Mouse (Mus musculus) heart, embryonic 10.5 days (tissue): ENCODE measurements around the gene Ttbk2. TPM values are rescaled to one million over a fixed set of nuclear protein-coding genes. Genes with fewer than 3 reads are reported as not detected.
A peak's percentile ranks its signal among the peaks of the same experiment; 100 is the strongest.

Experiments used
- DNase-seq: peaks from one replicate; pipeline ENCODE4 v3.0.0-alpha.2; 2017; ENCODE audit warnings: low spot score
- H3K27ac ChIP-seq: fragments of 300-500 bp; sonication (generic); 2 replicates; pipeline ENCODE4 v1.5.1; 2016; ENCODE audit warnings: mild to moderate bottlenecking
- H3K27me3 ChIP-seq: fragments of 300-500 bp; sonication (generic); 2 replicates; pipeline ENCODE4 v1.6.1; 2016; ENCODE audit warnings: mild to moderate bottlenecking; ENCODE audit not compliant: poor library complexity, insufficient read depth, severe bottlenecking
- H3K36me3 ChIP-seq: fragments of 300-500 bp; sonication (generic); 2 replicates; pipeline ENCODE4 v1.6.1; 2016; ENCODE audit warnings: mild to moderate bottlenecking, moderate library complexity
- H3K4me1 ChIP-seq: fragments of 300-500 bp; sonication (generic); 2 replicates; pipeline ENCODE4 v1.6.1; 2016; ENCODE audit warnings: mild to moderate bottlenecking
- H3K4me3 ChIP-seq: fragments of 300-500 bp; sonication (generic); 2 replicates; pipeline ENCODE4 v1.5.1; 2016; ENCODE audit warnings: mild to moderate bottlenecking, moderate library complexity
- H3K9me3 ChIP-seq: fragments of 300-500 bp; sonication (generic); 2 replicates; pipeline ENCODE4 v1.6.1; 2016; ENCODE audit warnings: mild to moderate bottlenecking, moderate library complexity
- whole genome bisulfite sequencing: fragments of 180-500 bp; shearing (Covaris S2); methylation state at CpG from one replicate; pipeline ENCODE4 v1.1.7; 2016; 5-methylcytosine and 5-hydroxymethylcytosine counted together
- polyA plus RNA-seq: library from polyadenylated mRNA; unstranded; fragments of >200 nt; fragmentation: Nextera tagmentation; extraction: Ambion mirVana; gene quantifications from 2 replicates; pipeline ENCODE4 v1.2.1, GENCODE M21; 2016

Ttbk2 gene
- polyA plus RNA-seq, 1 experiment from 2014 or later: 3.2 TPM

DNA sequence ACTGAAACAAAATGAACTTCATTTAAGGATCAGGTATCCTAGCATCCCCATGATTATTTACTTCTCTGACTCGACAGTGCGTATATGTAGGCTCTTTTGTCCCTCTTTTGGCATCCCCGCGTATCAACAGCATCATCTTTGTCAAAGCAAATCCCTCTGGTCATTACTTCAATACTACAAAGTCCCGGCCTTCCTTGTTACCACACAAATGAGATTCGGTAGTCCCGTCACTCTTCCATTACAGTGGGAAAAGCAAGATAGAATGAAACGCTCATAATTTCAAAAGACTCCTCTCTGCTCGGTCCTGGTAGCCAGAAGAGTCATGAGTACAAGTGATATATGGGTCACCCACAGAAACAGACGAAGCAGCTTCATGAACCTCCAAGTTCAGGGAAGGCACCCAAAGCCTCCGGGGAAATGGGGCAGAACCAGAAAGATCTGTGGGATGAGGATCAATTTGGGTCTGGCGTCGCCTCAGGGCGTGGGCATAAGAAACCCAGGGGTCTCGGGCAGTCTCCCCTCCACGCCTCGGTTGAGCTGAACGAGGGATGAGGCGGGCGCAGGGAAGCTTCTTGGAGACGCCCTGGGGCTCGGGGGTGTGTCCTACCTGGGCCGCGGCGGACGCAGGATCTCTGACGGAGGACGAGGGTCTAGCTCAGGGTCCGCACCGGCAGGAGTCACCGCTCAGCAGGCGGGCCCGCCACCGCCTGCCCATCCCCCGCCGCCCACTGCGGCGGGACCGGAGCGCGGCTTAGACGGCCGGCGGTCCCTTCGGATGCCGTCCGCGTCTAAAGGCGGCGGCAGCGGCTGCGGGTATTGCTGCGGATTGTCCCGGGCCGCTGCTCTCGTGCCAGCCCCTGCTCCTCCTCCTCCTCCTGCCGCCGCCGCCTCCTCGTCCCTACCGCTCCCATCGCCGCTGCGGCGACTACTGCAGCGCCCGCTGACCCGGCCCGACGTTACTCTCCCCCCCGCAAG, 668 bp downstream of the Ttbk2 start, which contains the start of gene Cdan1:
TSS of gene Cdan1 (minus strand) at position 680 of the 975 bp plus-strand sequence.
- DNase-seq: peak; percentile 83
- no peaks in the 10 kb centered on the region for H3K9me3 ChIP-seq
- peaks cover 9% of the 10 kb centered on the region for H3K4me1 ChIP-seq
- under 1% methylated on average over 71 of the region's 71 CpGs for WGBS
- H3K4me3 ChIP-seq: peak within 1 kb of the TSS; percentile 96
- H3K36me3 ChIP-seq: no peaks in the 10 kb centered on the region
- no peaks in the 10 kb centered on the region for H3K27me3 ChIP-seq
- peak within 1 kb of the TSS; percentile 89 for H3K27ac ChIP-seq

DNA sequence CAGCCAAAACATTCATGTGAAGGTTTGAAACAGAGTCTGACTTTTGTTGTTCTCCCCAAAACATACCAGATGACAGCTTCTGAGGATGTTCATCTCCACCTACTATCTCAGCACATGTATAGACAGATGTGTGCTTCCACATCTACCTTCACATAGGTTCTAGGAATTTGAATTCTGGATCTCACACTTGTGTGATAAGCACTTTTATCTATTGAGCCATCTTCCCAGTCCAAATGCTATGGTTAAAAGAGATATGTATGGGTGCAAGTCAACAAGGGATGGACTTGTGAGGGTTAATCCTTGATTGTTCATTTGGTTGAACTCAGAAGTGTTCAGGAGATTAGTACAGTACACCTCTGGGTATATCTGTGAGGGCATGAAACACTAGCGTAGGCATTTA, 5.1 kb downstream of the Ttbk2 start:
- Histone ChIP-seq H3K36me3 (no peaks in the 10 kb centered on the region), H3K4me3 (no peak overlapping the region), H3K4me1 (peaks cover 9% of the 10 kb centered on the region), H3K9me3 (no peaks in the 10 kb centered on the region), H3K27me3 (no peaks in the 10 kb centered on the region), H3K27ac (no peak overlapping the region)
- 89% methylated on average over 1 of the region's 1 CpGs for WGBS
- no peak for DNase-seq

DNA sequence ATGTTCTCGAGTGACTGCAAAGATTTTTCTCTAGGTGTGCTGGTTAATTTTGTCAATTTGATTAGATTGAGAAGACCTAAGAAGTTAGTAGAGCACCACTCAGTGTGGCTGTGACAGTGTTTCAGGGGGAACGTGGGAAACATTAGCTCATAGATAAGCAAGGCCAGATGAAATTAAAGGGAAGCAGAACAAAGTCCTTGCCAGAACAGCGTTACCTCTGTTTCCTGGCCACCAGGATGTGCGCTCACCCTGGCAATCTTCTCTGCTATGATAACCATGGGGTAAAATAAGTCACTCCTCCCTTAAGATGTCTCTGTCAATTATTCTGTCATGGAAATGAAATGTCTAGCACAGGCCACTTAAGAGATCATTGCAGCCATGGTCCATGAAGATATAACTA, 6.4 kb downstream of the Ttbk2 start:
- no peak for DNase-seq
- Histone ChIP-seq H3K4me3 (no peak overlapping the region), H3K27me3 (no peaks in the 10 kb centered on the region), H3K4me1 (peaks cover under 1% of the 10 kb centered on the region; the same call in 1 of the 2 replicates), H3K9me3 (no peaks in the 10 kb centered on the region), H3K27ac (no peak overlapping the region), H3K36me3 (no peaks in the 10 kb centered on the region)
- 50% methylated on average over 4 of the region's 4 CpGs for WGBS

DNA sequence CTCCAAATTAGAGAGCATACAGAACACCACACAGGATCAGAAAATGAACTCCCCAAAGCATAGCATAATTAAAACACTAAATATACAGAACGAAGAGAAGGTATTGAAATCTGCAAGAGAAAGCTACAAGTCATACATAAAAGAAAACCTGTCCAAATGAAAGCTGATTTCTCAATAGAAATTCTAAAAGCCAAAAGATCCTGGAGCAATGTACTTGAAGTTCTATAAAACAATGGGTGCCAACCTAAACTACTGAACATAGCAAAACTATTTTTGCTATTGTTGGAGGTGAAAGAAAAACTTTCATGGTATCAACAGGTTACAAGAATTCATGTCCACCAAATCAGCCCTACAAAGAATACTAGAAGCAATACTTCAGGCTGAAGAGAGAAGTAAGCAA, 9.2 kb downstream of the Ttbk2 start:
- Histone ChIP-seq H3K9me3 (no peaks in the 10 kb centered on the region), H3K36me3 (peaks cover 6% of the 10 kb centered on the region; the same call in 1 of the 2 replicates), H3K27me3 (no peaks in the 10 kb centered on the region), H3K4me3 (no peak overlapping the region), H3K4me1 (no peaks in the 10 kb centered on the region), H3K27ac (no peak overlapping the region)
- no peak for DNase-seq
- 78% methylated on average over 1 of the region's 1 CpGs for WGBS

DNA sequence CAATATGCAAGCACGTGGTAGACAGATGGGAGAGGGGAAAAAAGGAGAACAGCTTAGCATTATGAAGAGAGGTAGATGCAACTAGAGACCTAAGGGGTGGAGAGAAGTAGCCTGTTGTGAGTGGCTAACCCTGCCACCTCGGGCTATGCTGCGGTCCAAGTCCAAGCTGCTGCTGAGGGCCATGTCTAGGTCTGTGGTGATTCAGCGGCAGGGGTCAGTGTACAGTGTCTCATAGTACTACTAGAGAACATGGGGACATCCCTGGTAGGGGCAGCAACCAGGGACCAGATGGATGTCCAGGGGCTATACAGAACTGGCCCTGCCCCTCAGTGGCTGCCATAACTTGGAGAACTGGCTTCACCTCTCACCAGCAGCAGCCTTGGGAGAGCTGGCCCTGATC, 15.2 kb downstream of the Ttbk2 start:
- Histone ChIP-seq H3K4me3 (no peak overlapping the region), H3K36me3 (peaks cover 20% of the 10 kb centered on the region), H3K4me1 (no peaks in the 10 kb centered on the region), H3K9me3 (no peaks in the 10 kb centered on the region), H3K27me3 (no peaks in the 10 kb centered on the region), H3K27ac (no peak overlapping the region)
- DNase-seq: no peak
- WGBS: 89% methylated on average over 4 of the region's 4 CpGs

DNA sequence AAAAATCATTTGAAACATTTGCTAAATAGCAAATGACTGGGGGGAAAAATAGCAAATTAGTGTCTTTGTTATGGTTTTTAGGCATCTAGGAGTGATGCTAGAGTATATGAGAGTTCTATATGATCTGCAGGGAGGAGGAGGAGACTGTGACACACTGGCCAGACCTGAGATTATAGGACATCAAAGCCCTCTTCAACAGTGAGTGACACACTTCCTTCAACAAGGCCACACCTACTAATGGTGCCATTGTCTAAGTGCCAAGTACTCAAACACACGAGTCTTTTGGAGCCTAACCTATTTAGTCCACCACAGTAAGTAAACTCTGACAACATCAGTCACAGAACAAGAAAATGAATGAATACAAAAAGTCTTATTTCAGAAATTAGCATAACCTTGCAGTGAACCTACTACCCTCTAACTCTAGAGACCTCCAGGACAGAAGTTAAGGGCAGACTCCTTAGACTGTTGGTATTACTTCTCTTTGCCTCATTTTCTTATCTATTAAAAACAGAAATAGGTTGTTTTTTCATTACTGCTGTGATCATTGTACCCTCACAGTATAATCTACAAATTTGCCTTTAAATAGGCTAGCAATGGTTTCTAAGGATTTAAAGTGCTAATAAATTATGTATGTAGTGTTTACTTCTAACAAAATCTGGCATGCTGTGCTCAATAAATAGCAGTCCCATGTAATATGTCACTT, 23.3 kb downstream of the Ttbk2 start:
- Histone ChIP-seq H3K9me3 (no peaks in the 10 kb centered on the region), H3K36me3 (peaks cover 14% of the 10 kb centered on the region; the same call in 1 of the 2 replicates), H3K4me1 (no peaks in the 10 kb centered on the region), H3K27me3 (no peaks in the 10 kb centered on the region), H3K27ac (no peak overlapping the region), H3K4me3 (no peak overlapping the region)
- 61% methylated on average over 1 of the region's 1 CpGs for WGBS
- DNase-seq: no peak

DNA sequence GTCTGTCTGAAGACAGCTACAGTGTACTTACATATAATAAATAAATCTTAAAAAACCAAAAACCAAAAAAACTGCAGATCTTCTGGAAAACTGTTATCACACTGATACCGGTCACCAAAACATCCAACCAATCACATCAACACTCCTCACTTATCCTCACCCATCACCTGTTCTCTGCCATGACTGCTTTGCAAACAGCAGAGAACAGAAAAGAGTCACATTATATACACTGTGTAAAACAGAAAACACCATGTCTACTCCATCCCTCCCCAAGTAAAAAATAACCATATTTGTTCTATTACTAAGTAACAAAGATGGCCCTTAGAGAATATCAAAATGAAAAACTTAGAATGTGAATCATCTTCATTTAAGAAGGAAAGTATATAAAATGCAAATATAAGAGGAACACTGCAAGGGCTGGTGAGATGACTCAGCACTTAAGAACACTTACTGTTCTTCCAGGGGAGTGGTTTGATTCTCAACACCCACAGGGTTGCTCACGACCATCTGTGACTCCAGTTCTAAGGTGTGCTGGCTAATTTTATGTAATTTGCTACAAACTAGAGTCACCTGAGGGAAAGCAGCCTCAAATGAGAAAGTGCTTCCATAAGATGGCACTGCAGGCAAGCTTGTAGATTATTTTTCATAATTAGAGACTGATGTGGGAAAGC, 80.0 kb downstream of the Ttbk2 start:
- H3K36me3 ChIP-seq: peaks cover 27% of the 10 kb centered on the region
- H3K27me3 ChIP-seq: no peaks in the 10 kb centered on the region
- H3K4me1 ChIP-seq: peaks cover 9% of the 10 kb centered on the region
- no peak overlapping the region for H3K27ac ChIP-seq
- WGBS: 87% methylated on average over 2 of the region's 2 CpGs
- no peaks in the 10 kb centered on the region for H3K9me3 ChIP-seq
- no peak overlapping the region for H3K4me3 ChIP-seq
- no peak for DNase-seq

DNA sequence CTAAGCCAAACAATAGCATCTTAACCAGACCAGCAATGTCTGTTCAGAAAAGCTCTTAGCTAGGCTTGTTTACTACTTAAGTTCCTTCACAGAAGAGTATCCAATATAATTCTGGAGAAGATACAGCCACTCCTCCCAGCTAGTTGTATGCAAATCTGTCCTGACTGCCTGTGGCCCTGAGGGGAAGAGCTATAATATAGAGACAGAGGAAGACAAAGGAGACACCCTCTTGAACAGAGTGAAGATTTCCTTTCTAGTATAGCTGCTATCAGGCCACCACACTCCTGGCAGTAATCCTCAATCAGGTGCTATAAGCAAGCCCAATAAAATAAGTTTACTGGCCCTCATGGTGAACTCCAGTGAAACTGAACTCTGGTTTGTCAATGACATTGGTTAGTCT, 88.5 kb downstream of the Ttbk2 start:
- no peak for DNase-seq
- H3K4me3 ChIP-seq: no peak overlapping the region
- no peak overlapping the region for H3K27ac ChIP-seq
- H3K36me3 ChIP-seq: peaks cover 24% of the 10 kb centered on the region
- no peaks in the 10 kb centered on the region for H3K4me1 ChIP-seq
- H3K27me3 ChIP-seq: no peaks in the 10 kb centered on the region
- H3K9me3 ChIP-seq: no peaks in the 10 kb centered on the region

DNA sequence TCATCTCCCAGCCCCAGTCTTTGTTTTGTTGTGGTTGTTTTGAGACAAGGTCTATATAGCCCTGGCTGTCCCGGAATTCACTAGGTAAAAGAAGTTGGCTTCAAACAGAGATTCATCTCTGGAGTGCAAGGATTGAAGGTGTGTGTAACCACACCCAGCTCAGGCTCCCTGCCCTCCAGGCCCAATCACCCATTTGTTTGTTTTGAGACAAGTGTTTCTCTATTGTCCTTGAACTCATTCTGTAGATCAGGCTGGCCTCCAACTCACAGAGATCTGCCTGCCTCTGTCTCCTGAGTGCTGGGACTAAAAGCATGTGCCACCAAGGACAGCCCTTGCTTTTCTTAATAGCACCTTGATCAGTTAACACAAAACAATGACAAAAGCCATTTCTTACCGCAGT, 102.4 kb downstream of the Ttbk2 start:
- Histone ChIP-seq H3K9me3 (no peaks in the 10 kb centered on the region), H3K27ac (no peak overlapping the region), H3K27me3 (no peaks in the 10 kb centered on the region), H3K36me3 (peaks cover 43% of the 10 kb centered on the region), H3K4me1 (no peaks in the 10 kb centered on the region), H3K4me3 (no peak overlapping the region)
- WGBS: 96% methylated on average over 2 of the region's 2 CpGs
- no peak for DNase-seq

DNA sequence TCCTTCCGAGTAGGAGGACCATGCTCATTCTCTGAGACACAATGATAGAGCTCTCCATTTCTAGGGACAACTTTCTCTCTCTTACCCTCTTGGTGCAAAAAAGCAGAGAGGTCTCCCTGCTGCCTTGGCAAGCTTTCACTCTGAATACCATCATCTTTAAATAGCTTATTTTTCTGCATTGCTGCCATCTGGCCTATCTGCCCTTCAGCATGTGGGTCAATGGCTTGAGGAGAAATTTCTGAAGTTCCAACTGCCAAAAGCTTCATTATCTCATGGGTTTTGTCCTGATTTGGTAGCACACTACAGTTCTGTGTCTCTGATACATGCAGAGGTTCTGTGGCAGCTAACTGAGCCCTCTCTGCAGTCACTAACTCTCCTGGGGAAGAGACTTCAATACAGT, 104.9 kb downstream of the Ttbk2 start:
- H3K4me1 ChIP-seq: no peaks in the 10 kb centered on the region
- 77% methylated on average over 1 of the region's 1 CpGs for WGBS
- H3K4me3 ChIP-seq: no peak overlapping the region
- no peak for DNase-seq
- no peaks in the 10 kb centered on the region for H3K27me3 ChIP-seq
- peaks cover 33% of the 10 kb centered on the region for H3K36me3 ChIP-seq
- H3K27ac ChIP-seq: no peak overlapping the region
- H3K9me3 ChIP-seq: no peaks in the 10 kb centered on the region

DNA sequence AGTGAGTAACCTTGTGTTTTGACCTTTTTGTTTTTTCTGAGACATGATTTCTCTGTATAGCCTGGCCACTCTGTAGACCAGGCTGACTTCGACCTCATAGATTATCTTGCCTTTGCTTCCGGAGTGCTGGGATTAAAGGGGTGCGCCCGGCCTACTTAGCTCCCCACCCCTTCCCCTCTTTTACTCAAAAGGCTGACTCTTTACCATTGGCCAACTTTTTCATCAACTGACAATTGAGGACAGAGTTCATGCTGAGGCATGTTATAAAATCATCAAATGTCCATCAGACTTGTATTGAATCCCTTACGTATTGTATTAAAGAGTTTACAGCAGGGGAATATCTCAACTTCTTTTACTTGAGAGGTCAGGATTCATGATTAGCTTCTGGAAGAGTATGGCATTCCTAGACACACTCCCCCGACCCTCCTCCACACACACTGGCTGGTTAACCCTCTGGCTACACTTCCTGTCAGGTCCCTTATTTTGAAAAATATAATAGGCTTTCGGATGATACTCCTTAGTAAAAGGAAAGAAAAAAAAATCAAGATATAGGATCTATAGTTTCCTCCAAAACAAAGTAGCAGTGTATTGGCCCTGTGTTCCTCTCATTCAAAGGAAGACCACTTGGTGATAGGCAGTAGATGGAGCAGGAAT, 118.4 kb downstream of the Ttbk2 start:
- DNase-seq: no peak

DNA sequence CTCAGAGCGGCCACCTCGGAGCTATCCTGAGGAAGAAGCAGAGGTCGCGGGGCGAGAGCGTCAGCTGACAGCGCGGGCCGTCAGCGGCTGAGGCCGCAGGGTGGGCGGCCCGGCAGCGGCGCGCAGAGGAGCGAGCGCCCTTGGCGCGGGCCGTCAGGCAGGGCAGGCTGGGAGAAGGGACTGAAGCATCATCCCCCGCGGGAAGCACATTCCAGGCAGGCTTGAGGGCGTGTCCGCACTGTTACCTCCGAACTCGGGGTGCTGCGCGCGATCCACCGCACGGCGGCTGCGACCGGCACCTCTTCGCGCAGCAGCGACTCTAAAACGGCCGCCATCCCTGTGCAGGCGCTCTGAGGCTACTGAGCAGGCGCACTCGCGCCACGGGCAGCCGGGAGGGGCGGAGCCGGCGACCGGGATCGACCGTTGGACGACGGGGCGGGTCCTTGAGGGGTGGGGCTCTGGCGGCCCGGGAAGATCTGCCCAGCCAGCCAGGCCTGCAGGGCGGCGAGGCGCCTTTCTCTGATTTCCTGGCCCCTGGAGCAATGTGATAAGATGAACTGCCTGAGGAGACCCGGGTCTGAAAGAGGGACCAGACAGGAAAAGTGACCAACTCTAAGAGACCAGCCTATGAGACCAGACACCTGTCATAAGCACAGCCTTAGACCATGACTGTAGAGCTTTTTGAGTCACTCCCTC, 119.1 kb downstream of the Ttbk2 start:
- Histone ChIP-seq H3K9me3 (no peaks in the 10 kb centered on the region), H3K4me1 (peaks cover 43% of the 10 kb centered on the region), H3K36me3 (peaks cover 25% of the 10 kb centered on the region), H3K27ac (peak overlapping the region; percentile 98), H3K4me3 (peak overlapping the region; percentile 99), H3K27me3 (no peaks in the 10 kb centered on the region)
- peak; percentile 98 for DNase-seq
- under 1% methylated on average over 61 of the region's 61 CpGs for WGBS

More for the DNA sequence above, 118.4 kb downstream of the Ttbk2 start:
- H3K4me1 ChIP-seq: peaks cover 43% of the 10 kb centered on the region
- 32% methylated on average over 7 of the region's 7 CpGs for WGBS
- peaks cover 18% of the 10 kb centered on the region for H3K36me3 ChIP-seq
- H3K9me3 ChIP-seq: no peaks in the 10 kb centered on the region
- peak overlapping the region; percentile 99 for H3K4me3 ChIP-seq
- peak overlapping the region; percentile 98 for H3K27ac ChIP-seq
- no peaks in the 10 kb centered on the region for H3K27me3 ChIP-seq
